Mouse (Mus musculus) bone marrow macrophage, adult 2 months (primary cell): Measurements from ENCODE around the gene Pheta1. TPM values are rescaled to one million over a fixed set of nuclear protein-coding genes. Genes with fewer than 3 reads are reported as not detected.

Experiments
- H3K27ac ChIP-seq: 2 replicates; pipeline ENCODE4 v1.5.1; 2012; ENCODE audit warnings: low read depth, low read length; ENCODE audit not compliant: insufficient read depth
- H3K4me1 ChIP-seq: 2 replicates; pipeline ENCODE4 v1.6.1; 2012; ENCODE audit warnings: low read length; ENCODE audit not compliant: control insufficient read depth, insufficient read depth
- H3K4me3 ChIP-seq: 2 replicates; pipeline ENCODE4 v1.5.1; 2012; ENCODE audit warnings: mild to moderate bottlenecking, low read length, moderate library complexity; ENCODE audit not compliant: insufficient read depth
- CTCF ChIP-seq: IDR thresholded peaks from 2 replicates; pipeline ENCODE4 v1.5.1; 2012; ENCODE audit warnings: low read depth, mild to moderate bottlenecking, low read length, moderate library complexity
- POLR2A ChIP-seq: IDR thresholded peaks from 2 replicates; pipeline ENCODE4 v1.6.1; 2012; ENCODE audit warnings: mild to moderate bottlenecking, low read depth, low read length, borderline replicate concordance
- polyA plus RNA-seq: library from polyadenylated mRNA; stranded (reverse); fragments of >200 nt; gene quantifications from 2 replicates; pipeline ENCODE4 v1.2.4, GENCODE M21; 2012; ENCODE audit not compliant: missing spikeins, insufficient read depth, insufficient read length

Pheta1 gene
- polyA plus RNA-seq, 1 experiment = 6.6 TPM

DNA sequence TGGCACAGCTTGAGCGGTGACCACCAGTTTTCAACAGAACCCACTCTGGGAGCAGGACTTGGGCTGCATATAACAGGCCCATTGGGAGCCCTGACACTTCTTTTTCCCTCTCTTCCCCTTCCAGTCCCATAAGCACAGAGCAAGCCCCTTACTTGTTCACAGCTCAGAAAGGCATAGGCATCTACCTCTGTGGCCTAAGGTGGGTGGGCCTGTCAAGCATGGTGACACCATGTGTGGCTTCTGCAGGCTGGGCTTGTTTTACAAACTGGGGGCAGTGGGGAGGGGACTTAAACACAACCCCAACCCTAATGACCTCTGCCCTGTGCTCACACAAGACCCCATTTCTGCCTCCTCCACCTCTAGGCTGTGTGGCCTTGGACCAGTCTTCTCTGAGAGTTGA, 25.1 kb upstream of the Pheta1 start:
- no peak overlapping the region for H3K4me3 ChIP-seq
- H3K4me1 ChIP-seq = peaks cover 38% of the 10 kb centered on the region
- TF ChIP-seq POLR2A = no peak
- TF ChIP-seq CTCF = no peak
- H3K27ac ChIP-seq = peak overlapping the region; percentile 24

DNA sequence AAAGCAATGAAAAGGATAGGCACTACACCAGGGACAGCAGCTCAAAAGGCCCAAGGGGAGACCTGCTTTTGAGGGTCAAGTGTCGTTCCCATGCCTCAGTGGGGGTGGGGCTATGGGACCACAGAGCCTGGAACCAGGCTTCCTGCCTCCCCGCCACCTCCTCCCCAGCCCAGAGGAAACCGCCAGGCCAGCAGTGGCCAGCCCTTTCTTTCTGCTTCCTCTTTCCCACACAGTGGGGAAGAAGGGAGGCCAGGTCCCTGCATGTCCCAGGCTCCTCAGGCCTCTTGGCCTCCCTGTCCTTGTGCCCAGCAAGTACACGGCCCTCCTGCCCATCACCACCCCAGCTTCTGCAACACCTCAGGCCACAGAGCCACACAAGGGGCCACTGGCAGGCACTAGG, 24.7 kb upstream of the Pheta1 start:
- H3K4me3 ChIP-seq = no peak overlapping the region
- H3K4me1 ChIP-seq = peaks cover 38% of the 10 kb centered on the region
- TF ChIP-seq POLR2A = no peak
- TF ChIP-seq CTCF = no peak
- peak overlapping the region; percentile 47 for H3K27ac ChIP-seq

- no peak overlapping the region for H3K27ac ChIP-seq
- H3K4me3 ChIP-seq = no peak overlapping the region
- peaks cover 45% of the 10 kb centered on the region for H3K4me1 ChIP-seq
- TF ChIP-seq CTCF = no peak
- no peak for TF ChIP-seq POLR2A
Observed at GRCm38 (mm10) chr5:121825606-121826005, 23.2 kb upstream of the Pheta1 start.

DNA sequence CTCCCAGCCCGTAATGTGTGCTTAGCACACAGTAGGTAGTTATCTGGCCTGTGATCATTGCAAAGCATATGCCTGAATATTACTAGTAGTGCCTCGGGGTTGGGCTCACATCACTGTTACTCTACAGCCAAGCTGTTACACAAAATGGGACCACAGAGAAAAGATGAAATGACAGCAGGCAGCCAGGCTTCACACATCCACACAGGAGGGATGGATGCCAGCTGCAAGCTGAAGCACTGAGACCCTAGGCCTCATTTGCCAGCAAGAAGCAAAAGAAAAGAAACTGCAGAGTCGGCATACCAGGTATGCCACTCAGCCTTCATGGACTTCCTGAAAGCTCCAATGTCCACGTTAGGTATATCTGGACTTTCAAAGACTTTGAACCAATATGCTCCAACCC, 20.9 kb upstream of the Pheta1 start:
- peaks cover 62% of the 10 kb centered on the region for H3K4me1 ChIP-seq
- H3K4me3 ChIP-seq = no peak overlapping the region
- TF ChIP-seq CTCF (no peak), POLR2A (no peak)
- no peak overlapping the region for H3K27ac ChIP-seq

DNA sequence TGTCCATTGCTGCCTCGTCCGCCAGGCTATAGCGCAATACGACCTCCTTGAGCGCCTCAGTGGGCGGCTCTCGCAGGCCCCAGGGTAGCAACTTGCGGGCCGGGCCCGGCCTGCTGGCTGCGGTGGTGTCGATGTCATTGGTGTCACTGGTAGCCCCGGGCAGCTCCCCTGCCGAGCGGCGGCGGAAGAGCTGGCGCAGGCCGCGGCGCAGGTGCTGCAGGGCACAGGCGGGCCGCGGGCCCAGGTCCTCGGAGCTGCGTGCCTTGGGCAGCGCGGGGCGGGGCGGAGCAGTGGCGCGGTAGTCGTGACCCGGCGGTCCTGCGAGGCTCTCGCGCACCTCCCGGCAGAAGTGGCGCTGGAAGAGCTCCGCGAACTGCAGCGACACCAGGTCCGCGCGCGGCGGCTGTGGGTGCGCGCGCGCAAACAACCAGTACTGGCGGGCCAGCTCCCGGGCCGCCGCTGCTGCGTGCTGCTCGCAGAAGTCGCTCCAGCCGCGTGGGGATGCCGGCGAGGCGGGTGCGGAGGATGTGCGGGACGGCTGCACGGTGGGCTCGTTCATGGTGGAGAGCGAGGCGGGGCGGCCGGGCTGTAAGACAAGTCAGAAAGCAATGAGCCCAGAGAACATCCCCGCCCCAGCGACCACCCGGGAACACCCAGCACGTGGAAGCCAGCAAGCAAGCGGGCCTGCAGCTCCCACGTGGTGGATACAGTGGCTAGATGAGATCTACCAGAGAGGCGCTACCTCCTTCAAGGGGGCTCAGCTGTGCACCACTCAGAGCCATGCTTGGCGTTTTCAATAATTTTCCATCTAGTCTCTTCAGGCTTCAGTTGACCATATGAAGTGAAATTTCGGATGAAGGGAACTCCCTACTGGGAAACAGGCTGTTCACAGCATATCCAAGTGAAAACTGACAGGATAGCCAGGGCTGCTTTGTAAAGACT, 20.0 kb upstream of the Pheta1 start:
- Histone ChIP-seq H3K4me1 (peaks cover 59% of the 10 kb centered on the region), H3K4me3 (no peak overlapping the region)

DNA sequence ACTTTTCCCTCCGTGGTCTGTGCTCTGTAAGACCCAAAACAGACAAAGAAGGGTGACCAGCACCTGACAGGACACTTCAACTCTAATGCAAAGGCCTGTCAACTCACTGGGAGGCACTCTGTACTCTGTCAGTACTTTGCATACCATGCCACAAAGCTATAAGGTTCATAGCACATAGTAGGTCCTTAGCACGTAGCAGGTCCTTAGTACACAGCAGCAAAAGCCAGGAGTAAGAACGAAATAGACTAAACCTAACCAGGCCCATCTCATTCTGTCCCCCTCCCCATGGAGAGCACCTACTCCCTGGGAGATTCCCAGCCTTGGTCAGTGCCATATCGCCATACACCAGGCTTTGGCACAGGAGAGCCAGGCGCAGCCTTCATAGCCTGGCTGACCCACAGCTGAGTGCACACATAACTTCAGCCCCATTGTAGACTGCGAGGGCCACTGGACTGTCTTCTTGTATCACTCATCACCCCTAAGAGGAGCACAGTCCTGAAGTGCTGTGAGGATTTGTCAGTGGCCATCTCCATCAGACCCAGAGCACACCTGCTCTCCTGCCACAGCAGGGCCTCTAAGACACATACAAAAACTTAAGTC, 17.7 kb upstream of the Pheta1 start:
- Histone ChIP-seq H3K4me3 (no peak overlapping the region), H3K27ac (no peak overlapping the region), H3K4me1 (peaks cover 39% of the 10 kb centered on the region)
- TF ChIP-seq CTCF = no peak
- TF ChIP-seq POLR2A = no peak

More for the DNA sequence above, 20.0 kb upstream of the Pheta1 start:
- no peak for TF ChIP-seq CTCF
- TF ChIP-seq POLR2A = no peak
- no peak overlapping the region for H3K27ac ChIP-seq

DNA sequence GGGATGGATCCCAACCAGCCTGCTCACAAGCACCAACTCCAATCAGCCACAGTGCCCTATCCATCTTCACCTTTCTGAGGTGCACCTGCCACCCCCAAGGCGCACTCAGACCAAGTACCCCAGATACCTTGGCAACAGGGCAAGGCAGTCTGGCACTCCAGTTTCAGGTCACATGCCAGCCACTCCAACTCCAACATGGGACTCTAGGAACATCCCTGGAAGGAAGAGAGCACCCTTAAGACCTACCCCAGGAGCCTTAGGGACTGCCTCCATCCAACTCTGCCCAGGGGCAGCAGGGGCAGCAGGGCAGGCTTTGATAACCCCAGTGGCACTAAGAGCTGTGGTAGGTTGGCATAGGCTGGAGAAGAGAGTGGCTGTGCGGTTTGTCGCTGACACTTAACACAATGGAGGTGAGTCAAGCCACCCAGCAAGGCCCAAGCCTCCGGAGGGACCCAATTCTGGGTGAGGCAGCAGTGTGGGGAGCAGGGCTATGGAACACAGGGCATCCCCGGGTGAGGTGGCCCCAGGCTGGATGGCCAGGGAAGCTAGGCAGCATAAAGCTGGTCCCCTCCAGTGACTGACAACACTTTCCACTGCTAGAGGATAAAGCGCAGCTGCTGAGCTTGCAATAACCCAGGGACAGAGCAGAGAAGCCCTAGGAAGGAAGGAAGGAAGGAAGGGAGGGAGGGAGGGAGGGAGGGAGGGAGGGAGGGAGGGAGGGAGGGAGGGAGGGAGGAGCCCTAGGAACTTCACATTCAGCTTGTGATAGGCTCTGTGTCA, 16.2 kb upstream of the Pheta1 start:
- TF ChIP-seq CTCF (no peak), POLR2A (no peak)
- Histone ChIP-seq H3K27ac (peak overlapping the region; percentile 99), H3K4me1 (peaks cover 34% of the 10 kb centered on the region), H3K4me3 (peak overlapping the region; percentile 82)

DNA sequence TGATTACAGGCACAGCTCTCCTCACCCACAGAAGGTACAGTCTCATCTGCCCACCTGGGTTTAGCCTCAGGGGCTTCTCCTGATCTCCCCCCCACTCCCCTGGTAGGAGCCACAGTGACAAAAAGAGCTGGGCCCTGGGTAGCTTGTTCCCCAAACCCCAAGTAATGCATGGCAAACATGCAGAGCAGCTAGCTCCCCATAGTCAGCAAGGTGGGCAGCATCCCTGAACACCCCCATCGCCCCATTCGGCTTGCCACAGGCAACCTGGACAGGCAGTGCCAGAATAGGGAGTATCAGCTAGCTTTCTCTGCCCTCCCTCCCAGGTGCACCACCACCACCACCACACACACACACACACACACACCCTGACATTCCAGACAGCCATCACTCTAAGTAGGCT, 15.6 kb upstream of the Pheta1 start:
- peaks cover 32% of the 10 kb centered on the region for H3K4me1 ChIP-seq
- H3K4me3 ChIP-seq = peak overlapping the region; percentile 82
- peak overlapping the region; percentile 99 for H3K27ac ChIP-seq
- TF ChIP-seq CTCF (no peak), POLR2A (0 out of 2 replicates have a peak, but pooled peaks have one; percentile 4)

DNA sequence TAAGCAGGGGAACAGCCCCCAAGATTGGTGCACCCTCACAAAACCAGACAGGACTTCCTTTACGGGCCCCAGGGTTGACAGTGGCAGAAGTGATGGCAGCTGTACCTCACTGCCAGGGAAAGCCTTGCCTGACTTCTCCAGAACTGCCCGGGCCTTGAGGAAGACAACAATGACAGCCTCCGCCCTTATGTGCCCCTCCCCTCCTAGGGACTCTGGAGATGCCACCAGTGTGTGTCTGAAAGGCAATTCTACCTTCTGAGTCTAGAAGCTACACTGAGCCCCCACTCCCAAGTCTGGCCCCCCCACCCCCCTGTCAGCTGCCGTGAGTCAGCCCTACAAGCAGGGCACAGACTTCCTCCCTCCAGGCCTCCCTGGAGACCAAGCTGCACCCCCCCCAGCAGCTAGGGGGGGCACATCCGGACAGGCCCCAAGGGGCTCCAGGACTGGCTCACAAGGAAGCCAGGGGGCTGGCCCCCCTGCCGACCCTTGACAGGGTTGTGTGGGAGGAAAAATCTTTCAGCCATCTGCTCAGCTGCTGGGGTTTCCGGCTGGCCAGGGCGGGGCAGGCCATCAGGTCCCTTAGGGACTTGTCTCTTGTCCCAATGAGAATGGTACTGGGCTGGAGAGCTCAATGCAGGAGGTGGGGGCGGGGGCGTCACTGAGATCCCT, 15.1 kb upstream of the Pheta1 start:
- TF ChIP-seq POLR2A = no peak
- TF ChIP-seq CTCF = no peak
- Histone ChIP-seq H3K4me1 (peaks cover 32% of the 10 kb centered on the region), H3K27ac (peak overlapping the region; percentile 99), H3K4me3 (peak overlapping the region; percentile 82)
